Mouse (Mus musculus) thymus, adult 2 months (tissue): ENCODE data around the gene Pex10.

Experiments
- CTCF ChIP-seq: fragments of 200-500 bp; IDR thresholded peaks from 2 replicates; pipeline ENCODE4 v1.5.1; 2012; ENCODE audit warnings: mild to moderate bottlenecking, control low read depth, low read length, moderate library complexity, borderline replicate concordance; ENCODE audit not compliant: control insufficient read depth, poor library complexity, insufficient read depth; ENCODE audit errors: extremely low read depth
- POLR2A ChIP-seq: fragments of 200-500 bp; IDR thresholded peaks from 2 replicates; pipeline ENCODE4 v1.6.1; 2012; ENCODE audit warnings: mild to moderate bottlenecking, low read length, control low read depth, moderate library complexity; ENCODE audit not compliant: control insufficient read depth, poor library complexity, insufficient read depth; ENCODE audit errors: extremely low read depth

- no peak for TF ChIP-seq CTCF
- no peak for TF ChIP-seq POLR2A
Observed at GRCm38 (mm10) chr4:155018066-155018465, 48.8 kb upstream of the Pex10 start.
